Comparison of ENCODE assay signal across 20 mouse cellular contexts in the genomic region with DNA sequence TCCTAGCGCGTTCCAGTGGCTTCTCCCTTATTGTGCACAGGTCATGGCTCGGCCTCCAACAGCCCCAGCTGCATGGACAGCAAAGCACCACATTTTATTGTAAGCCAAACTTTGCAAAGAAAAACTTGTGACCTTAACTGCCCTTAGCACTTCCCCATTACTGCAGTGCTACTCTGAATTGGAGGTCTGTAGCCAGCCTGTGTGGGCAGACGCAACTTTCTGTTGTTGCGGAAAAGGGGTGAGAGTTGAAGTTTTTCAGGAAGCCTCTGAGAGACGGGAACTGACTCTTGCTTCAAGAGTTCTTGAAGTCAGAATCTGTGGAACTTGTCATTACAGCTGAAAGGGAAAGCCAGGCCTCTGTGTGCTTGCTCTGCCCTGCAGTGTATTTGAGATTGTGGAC. TPM values are rescaled to one million over a fixed set of nuclear protein-coding genes. Genes with fewer than 3 reads are reported as not detected.
DNase-seq lines count a peak whose midpoint lies in the region; ATAC-seq and TF ChIP-seq lines count a peak whose summit lies in the region.
"Had no signal": no experiment of that assay in that cellular context is flagged by ENCODE, and none has a peak within 500 bp of the region (broad histone marks: within the 10 kb centered on the region; RNA-seq: fewer than 3 reads in every experiment).

No protein-coding gene starts in this region.

- H3K4me2 ChIP-seq in heart, embryonic 11.5 days, result no peak overlapping the region
- no peak overlapping the region for H3K4me2 ChIP-seq in liver, postnatal 0 days (ENCODE audit: low read depth, low read length)

- TF ChIP-seq EP300 in liver, postnatal 0 days (IDR thresholded peaks at IDR 0.05; ENCODE audit: low read depth), result no peak

- no peak for ATAC-seq in heart, embryonic 11.5 days (replicated peaks; ENCODE audit: insufficient number of reproducible peaks, low FRiP score, low TSS enrichment)
- 0 out of 2 replicates have a peak, but pooled peaks have one; percentile 21 for ATAC-seq in liver, postnatal 0 days
- ATAC-seq: midbrain, embryonic 16.5 days had no signal

- intact Hi-C loops in left cerebral cortex, postnatal 10 days (cut with DNase I), result no loop called here

- no peaks in the 10 kb centered on the region for H3K36me3 ChIP-seq in heart, embryonic 11.5 days (ENCODE audit: control insufficient read depth, insufficient read depth, low read length)
- H3K36me3 ChIP-seq in liver, postnatal 0 days (replicated peaks; ENCODE audit: insufficient read depth, low read length), result no peaks in the 10 kb centered on the region
- H3K36me3 ChIP-seq: limb, embryonic 10.5 days had no signal

- TF ChIP-seq CTCF in liver, postnatal 0 days (IDR thresholded peaks at IDR 0.05; ENCODE audit: low read depth), result no peak

- no peaks in the 10 kb centered on the region for H3K4me1 ChIP-seq in heart, embryonic 11.5 days (ENCODE audit: control insufficient read depth, insufficient read depth, low read length)
- no peaks in the 10 kb centered on the region for H3K4me1 ChIP-seq in liver, postnatal 0 days (ENCODE audit: insufficient read depth)
- H3K4me1 ChIP-seq: limb, embryonic 10.5 days had no signal

- H3K9ac ChIP-seq in heart, embryonic 11.5 days (ENCODE audit: low read depth, low read length), result no peak overlapping the region
- H3K9ac ChIP-seq in liver, postnatal 0 days (replicated peaks), result no peak overlapping the region
- H3K9ac ChIP-seq: liver, embryonic 14.5 days had no signal

- no peak overlapping the region for H3K27ac ChIP-seq in heart, embryonic 11.5 days (ENCODE audit: low read depth, low read length)
- H3K27ac ChIP-seq in liver, postnatal 0 days (ENCODE audit: low read depth), result no peak overlapping the region
- H3K27ac ChIP-seq: gastrocnemius, adult 2 months; heart, adult 2 months; limb, embryonic 10.5 days; liver, embryonic 14.5 days had no signal

- H3K27me3 ChIP-seq in heart, embryonic 11.5 days (ENCODE audit: control insufficient read depth, insufficient read depth, low read length), result no peaks in the 10 kb centered on the region
- no peaks in the 10 kb centered on the region for H3K27me3 ChIP-seq in liver, postnatal 0 days (ENCODE audit: insufficient read depth, low read length)

- WGBS in heart, embryonic 11.5 days (ENCODE audit: insufficient replicate concordance), result 78% methylated on average over 6 of the region's 6 CpGs
- WGBS in liver, postnatal 0 days (ENCODE audit: insufficient replicate concordance), result 74% methylated on average over 6 of the region's 6 CpGs

- H3K9me3 ChIP-seq in heart, embryonic 11.5 days (replicated peaks; ENCODE audit: control insufficient read depth, low read length), result no peaks in the 10 kb centered on the region
- H3K9me3 ChIP-seq in liver, postnatal 0 days (ENCODE audit: low read length), result no peaks in the 10 kb centered on the region
- H3K9me3 ChIP-seq: limb, embryonic 10.5 days had no signal

- peak; percentile 7 to 36 for DNase-seq in heart, adult 18-20 months
- peak; percentile 41 for DNase-seq in lung, postnatal 36 days
- DNase-seq in lung, postnatal 14 days, result no peak
- DNase-seq in liver, postnatal 0 days, result no peak
- DNase-seq in spleen, adult 12 weeks (ENCODE audit: low spot score), result no peak
- DNase-seq in left cerebral cortex, postnatal 10 days (ENCODE audit: extremely low spot score in 1 of 2, low spot score in 2 of 2), result no peak
- DNase-seq in ovary, postnatal 36 days (ENCODE audit: low spot score), result no peak
- DNase-seq: B cell, adult 2 months; cerebellum, adult 9-11 months; embryo, embryonic 11 days; gastrocnemius, adult 2 months; kidney, adult 18-20 months; kidney, postnatal 10 days; retina, postnatal 1 day; right cerebral cortex, postnatal 4 days had no signal

- H3K4me3 ChIP-seq in heart, embryonic 11.5 days (ENCODE audit: low read depth, low read length), result no peak overlapping the region
- H3K4me3 ChIP-seq in liver, postnatal 0 days (ENCODE audit: low read depth, low read length), result no peak overlapping the region
- H3K4me3 ChIP-seq: gastrocnemius, adult 2 months; heart, adult 2 months; limb, embryonic 10.5 days had no signal

RNA-seq across cellular contexts. Expression of gene Asb4, which starts 21.2 kb away (rescaled TPM):
- 1 to 10 TPM; 3.9 to 5.1 TPM for total RNA-seq in heart, adult 18-20 months (2021)
- 58.4 and 70.1 TPM in 2 replicates for polyA plus RNA-seq in heart, embryonic 11.5 days (2014; fragmentation: Nextera tagmentation; extraction: Ambion mirVana)
- polyA plus RNA-seq in liver, postnatal 0 days (2015; fragmentation: Nextera tagmentation; extraction: Ambion mirVana), result 1.8 and 2.2 TPM in 2 replicates
- total RNA-seq in left cerebral cortex, postnatal 10 days (2021), result 1 to 10 TPM; 1.1 to 1.2 TPM

Comparison
In these comparisons a context has a peak if more than half of its experiments do, and no peak if none do; other contexts are left out.
1. DNase-seq: peak in heart, adult 18-20 months (2 of 2) and lung, postnatal 36 days (single experiment); none in lung, postnatal 14 days (single experiment), liver, postnatal 0 days (single experiment), spleen, adult 12 weeks (single experiment), left cerebral cortex, postnatal 10 days (0 of 2) and ovary, postnatal 36 days (single experiment).